Comparison of ENCODE assay signal across 8 mouse cellular contexts in the genomic region with DNA sequence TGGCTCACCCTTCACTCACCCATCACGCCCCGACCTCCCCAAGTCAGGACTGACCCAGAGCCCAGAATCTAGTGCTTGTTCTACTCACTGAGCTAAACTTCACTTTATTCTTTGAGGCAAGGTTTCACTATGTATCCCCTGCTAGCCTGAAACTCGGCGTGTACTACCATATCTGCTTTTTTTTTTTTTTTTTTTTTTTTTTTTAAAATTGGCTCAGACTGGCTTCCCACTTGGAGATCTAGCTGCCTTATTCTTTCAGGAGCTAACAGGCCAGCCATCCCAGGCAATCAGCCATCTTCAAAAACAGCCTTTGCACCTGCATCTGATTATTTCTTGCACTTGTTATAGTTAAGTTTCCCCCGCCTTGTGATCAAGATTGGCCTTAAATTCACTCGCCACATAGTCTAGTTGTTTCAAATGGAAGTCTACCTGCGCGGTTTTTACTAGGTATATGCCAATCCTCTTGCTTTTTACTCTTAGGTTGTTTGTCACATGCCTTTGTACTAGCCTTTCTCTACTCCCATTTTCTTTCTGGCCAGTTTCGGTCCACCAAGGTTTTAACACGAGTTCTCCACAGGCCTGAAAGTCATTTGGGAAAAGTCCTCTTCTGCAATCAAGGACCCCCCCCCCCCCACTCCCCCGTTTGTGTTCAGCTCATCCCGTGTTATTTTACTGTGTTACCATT. TPM values are rescaled to one million over a fixed set of nuclear protein-coding genes. Genes with fewer than 3 reads are reported as not detected.
DNase-seq lines count a peak whose midpoint lies in the region; ATAC-seq lines count a peak whose summit lies in the region.

No protein-coding gene starts in this region.

- H3K4me3 ChIP-seq in kidney, embryonic 15.5 days (replicated peaks) = peak overlapping the region; percentile 77
- peak overlapping the region; percentile 84 for H3K4me3 ChIP-seq in midbrain, embryonic 11.5 days (ENCODE audit: low read depth, low read length)

- peak overlapping the region; percentile 97 for H3K27ac ChIP-seq in kidney, embryonic 15.5 days
- H3K27ac ChIP-seq in midbrain, embryonic 11.5 days (ENCODE audit: low read depth, low read length) = no peak overlapping the region

- ATAC-seq in kidney, embryonic 15.5 days (replicated peaks; ENCODE audit: low FRiP score) = no peak
- ATAC-seq in midbrain, embryonic 11.5 days (ENCODE audit: low FRiP score) = no peak
- ATAC-seq in megakaryocyte-erythroid progenitor cell, adult 5-6 weeks (replicated peaks; ENCODE audit: low FRiP score, low TSS enrichment, poor library complexity, severe bottlenecking) = no peak

- H3K9ac ChIP-seq in kidney, embryonic 15.5 days = peak overlapping the region; percentile 42
- peak overlapping the region; percentile 71 for H3K9ac ChIP-seq in midbrain, embryonic 11.5 days (ENCODE audit: low read length)

- peak overlapping the region; percentile 69 for H3K4me2 ChIP-seq in kidney, embryonic 15.5 days
- peak overlapping the region; percentile 70 for H3K4me2 ChIP-seq in midbrain, embryonic 11.5 days

- intact Hi-C loops in left cerebral cortex, postnatal 25 days (cut with DNase I) = loop anchor here (2.0 to 5.0 kb wide), 3 partner anchors 57 to 132 kb away; a partner anchor contains a TSS

- no peaks in the 10 kb centered on the region for H3K27me3 ChIP-seq in kidney, embryonic 15.5 days
- no peaks in the 10 kb centered on the region for H3K27me3 ChIP-seq in midbrain, embryonic 11.5 days (ENCODE audit: control insufficient read depth, insufficient read depth, low read length)

- WGBS in kidney, embryonic 15.5 days = 30% methylated on average over 12 of the region's 12 CpGs
- 40% methylated on average over 12 of the region's 12 CpGs for WGBS in midbrain, embryonic 11.5 days

- peaks cover 19% of the 10 kb centered on the region for H3K4me1 ChIP-seq in kidney, embryonic 15.5 days
- peaks cover 11% of the 10 kb centered on the region for H3K4me1 ChIP-seq in midbrain, embryonic 11.5 days (ENCODE audit: control insufficient read depth, insufficient read depth, low read length)

- H3K9me3 ChIP-seq in kidney, embryonic 15.5 days (replicated peaks) = no peaks in the 10 kb centered on the region
- no peaks in the 10 kb centered on the region for H3K9me3 ChIP-seq in midbrain, embryonic 11.5 days (ENCODE audit: control insufficient read depth, low read length)

- H3K36me3 ChIP-seq in kidney, embryonic 15.5 days = no peaks in the 10 kb centered on the region
- no peaks in the 10 kb centered on the region for H3K36me3 ChIP-seq in midbrain, embryonic 11.5 days (ENCODE audit: control insufficient read depth, insufficient read depth, low read length)

- no peak for DNase-seq in kidney, postnatal 14 days
- DNase-seq in ZHBTc4 (ENCODE audit: low read depth, low spot score) = peak; percentile 22
- peak; percentile 4 for DNase-seq in forelimb bud, embryonic 11.5 days (ENCODE audit: low read depth, low spot score)
- DNase-seq in midbrain, embryonic 11.5 days (ENCODE audit: low spot score, missing footprints) = peak; percentile 92
- DNase-seq in left cerebral cortex, postnatal 25 days (ENCODE audit: low spot score in 2 of 2) = no peak
- DNase-seq in layer of hippocampus, adult 8-10 months (ENCODE audit: low spot score in 2 of 2) = no peak

RNA-seq across cellular contexts. Expression of a gene that starts 0.8 kb away (rescaled TPM):
- polyA plus RNA-seq in kidney, embryonic 15.5 days (2015; fragmentation: Nextera tagmentation; extraction: Ambion mirVana) = 12.5 and 14.1 TPM in 2 replicates
- 26.1 and 26.8 TPM in 2 replicates for polyA plus RNA-seq in midbrain, embryonic 11.5 days (2014; fragmentation: Nextera tagmentation; extraction: Ambion mirVana)
- 1 to 10 TPM; 8.8 to 8.9 TPM for total RNA-seq in left cerebral cortex, postnatal 25 days (2021)
- 10 to 100 TPM in 2 of 4 experiments, 1 to 10 TPM in 2; 8.0 to 13.4 (median 10.0) TPM for total RNA-seq in layer of hippocampus, adult 8-10 months (2022)
- total RNA-seq in megakaryocyte-erythroid progenitor cell, adult 5-6 weeks (2014; fragmentation: Nextera tagmentation) = 3.3 and 3.6 TPM in 2 replicates
- 3.8 and 5.6 TPM in 2 replicates for total RNA-seq in megakaryocyte-erythroid progenitor cell, adult 5-6 weeks (2017)

RNA-seq across cellular contexts. Expression of a gene that starts 1.0 kb away (rescaled TPM):
- polyA plus RNA-seq in kidney, embryonic 15.5 days (2015; fragmentation: Nextera tagmentation; extraction: Ambion mirVana) = 15.1 and 18.7 TPM in 2 replicates
- 17.5 and 20.0 TPM in 2 replicates for polyA plus RNA-seq in midbrain, embryonic 11.5 days (2014; fragmentation: Nextera tagmentation; extraction: Ambion mirVana)
- 10 to 100 TPM; 71.6 to 73.8 TPM for total RNA-seq in left cerebral cortex, postnatal 25 days (2021)
- total RNA-seq in layer of hippocampus, adult 8-10 months (2022) = 10 to 100 TPM; 55.3 to 80.0 (median 65.7) TPM
- 12.0 and 19.4 TPM in 2 replicates for total RNA-seq in megakaryocyte-erythroid progenitor cell, adult 5-6 weeks (2014; fragmentation: Nextera tagmentation)
- total RNA-seq in megakaryocyte-erythroid progenitor cell, adult 5-6 weeks (2017) = 11.8 and 15.9 TPM in 2 replicates

Comparison
In these comparisons a context has a peak if more than half of its experiments do, and no peak if none do; other contexts are left out.
1. DNase-seq: peak in ZHBTc4 (single experiment), forelimb bud, embryonic 11.5 days (single experiment) and midbrain, embryonic 11.5 days (single experiment); none in kidney, postnatal 14 days (single experiment), left cerebral cortex, postnatal 25 days (0 of 2) and layer of hippocampus, adult 8-10 months (0 of 2).